Mouse (Mus musculus): ENCODE data around the gene Fut1.
A peak's percentile ranks its signal among the peaks of the same experiment; 100 is the strongest.

The Fut1 gene

GRCm38 (mm10) chr7:45598960-45599879, 17.9 kb upstream of the Fut1 start:
- DNase-seq (ENCODE audit: low spot score in 2 of 2) = no peak

- no peak for DNase-seq (ENCODE audit: low spot score in 2 of 2)
Observed at GRCm38 (mm10) chr7:45605704-45606289, 11.3 kb upstream of the Fut1 start.

GRCm38 (mm10) chr7:45609511-45609910, 7.6 kb upstream of the Fut1 start:
- DNase-seq (ENCODE audit: low spot score in 2 of 2) = no peak

- DNase-seq (ENCODE audit: low spot score in 2 of 2) = no peak
Observed at GRCm38 (mm10) chr7:45616277-45616676, 812 bp upstream of the Fut1 start.

GRCm38 (mm10) chr7:45618316-45618715, 1.2 kb downstream of the Fut1 start:
- no peak for DNase-seq (ENCODE audit: low spot score in 2 of 2)

GRCm38 (mm10) chr7:45619592-45619991, 2.5 kb downstream of the Fut1 start:
- no peak for DNase-seq (ENCODE audit: low spot score in 2 of 2)

- no peak for DNase-seq (ENCODE audit: low spot score in 2 of 2)
Observed at GRCm38 (mm10) chr7:45621443-45621842, 4.4 kb downstream of the Fut1 start, which contains the start of gene Izumo1. Izumo1 (plus strand) TSS chr7:45621811.

DNA sequence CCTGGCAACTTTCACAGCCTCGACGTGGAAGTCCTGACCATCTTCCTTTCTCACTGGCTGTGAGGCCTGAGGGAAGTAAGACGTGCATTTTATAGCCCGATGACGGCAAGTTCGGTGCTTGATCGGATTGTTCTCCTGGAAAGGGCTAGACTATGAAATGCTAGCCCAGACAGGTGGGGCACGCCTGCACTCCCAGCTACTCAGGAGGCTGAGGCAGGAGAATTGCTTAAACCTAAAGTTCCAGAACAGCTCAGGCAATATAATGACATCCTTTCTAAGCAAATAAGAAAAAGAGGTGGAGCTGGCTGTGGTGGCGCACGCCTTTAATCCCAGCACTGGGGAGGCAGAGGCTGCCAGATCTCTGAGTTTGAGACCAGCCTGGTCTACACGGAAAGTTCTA, 6.4 kb downstream of the Fut1 start:
- no peak for DNase-seq (ENCODE audit: low spot score in 2 of 2)

- DNase-seq (ENCODE audit: low spot score in 2 of 2) = no peak
Observed at GRCm38 (mm10) chr7:45624718-45625117, 7.6 kb downstream of the Fut1 start.

- no peak for DNase-seq (ENCODE audit: low spot score in 2 of 2)
Observed at GRCm38 (mm10) chr7:45625481-45625880, 8.4 kb downstream of the Fut1 start.

- no peak for DNase-seq (ENCODE audit: low spot score in 2 of 2)
Observed at GRCm38 (mm10) chr7:45626571-45627076, 9.5 kb downstream of the Fut1 start.

- DNase-seq (ENCODE audit: low spot score in 2 of 2) = no peak
Observed at GRCm38 (mm10) chr7:45627261-45627660, 10.2 kb downstream of the Fut1 start, which contains the start of gene Rasip1. Rasip1 (plus strand) TSS chr7:45627488.

- peak; percentile 59 to 76 for DNase-seq (ENCODE audit: low spot score in 2 of 2)
Observed at GRCm38 (mm10) chr7:45628364-45629294, 11.5 kb downstream of the Fut1 start.

DNA sequence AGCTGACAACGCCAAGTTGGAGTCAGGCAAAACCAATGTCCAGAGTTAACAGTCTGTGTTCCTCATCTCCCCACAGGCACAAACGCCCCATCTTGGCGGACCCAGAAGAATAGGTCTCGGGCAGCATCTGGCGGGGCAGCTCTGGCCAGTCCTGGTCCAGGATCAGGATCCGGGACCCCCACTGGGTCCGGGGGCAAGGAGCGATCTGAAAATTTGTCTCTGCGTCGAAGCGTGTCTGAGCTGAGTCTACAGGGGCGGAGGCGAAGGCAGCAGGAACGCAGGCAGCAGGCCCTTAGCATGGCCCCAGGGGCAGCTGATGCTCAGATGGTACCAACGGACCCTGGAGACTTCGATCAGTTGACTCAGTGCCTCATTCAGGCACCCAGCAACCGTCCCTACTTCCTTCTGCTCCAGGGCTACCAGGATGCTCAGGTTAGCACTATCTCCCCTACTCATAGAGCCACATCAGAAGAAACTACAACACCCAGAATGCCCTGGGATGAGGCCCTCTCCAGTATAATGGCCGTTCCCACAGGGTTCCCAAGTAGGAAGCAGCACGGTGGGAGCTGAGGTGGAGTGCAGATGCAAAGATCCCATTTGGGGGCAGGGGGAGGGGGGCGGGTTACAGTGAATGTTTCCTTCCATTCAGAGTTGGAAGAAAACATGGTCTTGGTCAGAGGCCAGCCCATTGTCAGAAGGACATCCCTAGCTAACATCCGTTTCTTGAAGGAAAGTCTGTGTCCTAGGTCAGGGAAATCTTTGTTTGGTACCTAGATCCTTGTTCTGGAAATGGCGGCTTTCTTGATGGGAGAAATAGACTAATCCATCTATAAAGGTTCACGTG, 13.2 kb downstream of the Fut1 start:
- no peak for DNase-seq (ENCODE audit: low spot score in 2 of 2)

DNA sequence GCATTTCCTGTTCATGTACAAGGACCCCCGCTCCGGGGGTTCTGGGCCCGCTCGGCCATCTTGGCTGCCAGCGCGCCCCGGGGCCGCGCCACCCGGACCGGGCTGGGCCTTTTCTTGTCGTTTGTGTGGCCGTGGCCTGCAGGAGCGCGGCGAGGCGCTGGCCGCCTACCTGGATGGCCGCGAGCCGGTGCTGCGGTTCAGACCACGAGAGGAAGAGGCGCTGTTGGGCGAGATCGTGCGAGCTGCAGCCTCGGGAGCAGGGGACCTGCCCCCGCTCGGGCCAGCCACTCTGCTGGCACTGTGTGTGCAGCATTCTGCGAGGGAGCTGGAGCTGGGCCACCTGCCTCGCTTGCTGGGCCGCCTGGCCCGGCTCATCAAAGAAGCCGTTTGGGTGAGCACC, 15.4 kb downstream of the Fut1 start:
- no peak for DNase-seq (ENCODE audit: low spot score in 2 of 2)

DNA sequence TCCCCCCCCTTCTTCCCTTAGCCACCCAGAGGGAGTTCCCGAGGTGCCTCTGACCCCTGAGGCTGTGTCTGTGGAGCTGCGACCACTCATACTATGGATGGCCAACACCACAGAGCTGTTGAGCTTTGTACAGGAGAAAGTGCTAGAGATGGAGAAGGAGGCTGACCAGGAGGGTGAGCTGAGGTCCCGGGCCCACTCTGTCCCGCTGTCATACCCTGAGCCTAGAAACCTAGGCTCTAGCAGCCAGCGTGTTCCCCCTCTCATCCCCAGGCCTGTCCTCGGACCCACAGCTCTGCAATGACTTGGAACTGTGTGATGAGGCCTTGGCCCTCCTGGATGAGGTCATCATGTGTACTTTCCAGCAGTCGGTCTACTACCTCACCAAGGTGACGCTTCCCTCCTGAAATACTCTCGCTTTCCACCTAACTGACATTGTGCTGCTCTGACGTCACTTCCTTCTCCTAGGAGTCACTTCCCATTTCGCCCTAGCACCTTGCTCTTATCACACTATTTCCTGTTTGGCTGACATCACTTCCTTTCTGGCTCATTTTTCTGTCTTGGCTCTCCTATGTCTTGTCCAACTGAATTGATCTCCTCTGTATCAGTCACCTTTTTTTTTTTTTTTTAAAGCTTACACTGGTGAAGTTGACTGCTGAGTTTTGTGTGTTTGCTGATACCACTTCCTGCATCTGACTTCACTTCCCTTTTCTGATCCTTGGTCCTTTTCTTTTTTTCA, 18.0 kb downstream of the Fut1 start:
- DNase-seq (ENCODE audit: low spot score in 2 of 2) = no peak

- no peak for DNase-seq (ENCODE audit: low spot score in 2 of 2)
Observed at GRCm38 (mm10) chr7:45635711-45636688, 18.9 kb downstream of the Fut1 start.

GRCm38 (mm10) chr7:45637710-45638109, 20.6 kb downstream of the Fut1 start:
- no peak for DNase-seq (ENCODE audit: low spot score in 2 of 2)

All from frontal cortex, postnatal 10 days (tissue).